ENCODE assay signal across 17 mouse cellular contexts in genomic region chr14:71194219-71194618, GRCm38 (mm10).
"Had no signal": no experiment of that assay in that cellular context is flagged by ENCODE, and none has a peak within 500 bp of the region (broad histone marks: within the 10 kb centered on the region; RNA-seq: fewer than 3 reads in every experiment).

No protein-coding gene starts in this region.

- DNase-seq: left cerebral cortex, postnatal 4 days; liver; liver, embryonic 13.5 days; liver, postnatal 0 days; lung, adult 18-20 months; lung, adult 2 months; lung, embryonic 14.5 days; lung, postnatal 10 days; lung, postnatal 14 days; lung, postnatal 36 days; lung, postnatal 4 days; midbrain, embryonic 14.5 days had no signal

- ATAC-seq: liver, embryonic 12.5 days; liver, postnatal 0 days; lung, postnatal 0 days; midbrain, embryonic 13.5 days; midbrain, embryonic 15.5 days; midbrain, embryonic 16.5 days had no signal
